Mouse (Mus musculus) lung, postnatal 0 days (tissue): Measurements from ENCODE around the gene 1500009L16Rik.

Source experiments
- CTCF ChIP-seq: IDR thresholded peaks from 2 replicates; pipeline ENCODE4 v1.5.1; 2016; ENCODE audit warnings: antibody characterized with exemption, mild to moderate bottlenecking
- EP300 ChIP-seq: IDR thresholded peaks from 2 replicates; pipeline ENCODE4 v1.6.1; 2016; ENCODE audit warnings: antibody characterized with exemption, mild to moderate bottlenecking, control low read depth

GRCm38 (mm10) chr10:83807251-83807650 lies 84.6 kb downstream of the 1500009L16Rik start:
- TF ChIP-seq CTCF = no peak
- no peak for TF ChIP-seq EP300
